Comparison of ENCODE assay signal across 8 mouse cellular contexts in the genomic region with DNA sequence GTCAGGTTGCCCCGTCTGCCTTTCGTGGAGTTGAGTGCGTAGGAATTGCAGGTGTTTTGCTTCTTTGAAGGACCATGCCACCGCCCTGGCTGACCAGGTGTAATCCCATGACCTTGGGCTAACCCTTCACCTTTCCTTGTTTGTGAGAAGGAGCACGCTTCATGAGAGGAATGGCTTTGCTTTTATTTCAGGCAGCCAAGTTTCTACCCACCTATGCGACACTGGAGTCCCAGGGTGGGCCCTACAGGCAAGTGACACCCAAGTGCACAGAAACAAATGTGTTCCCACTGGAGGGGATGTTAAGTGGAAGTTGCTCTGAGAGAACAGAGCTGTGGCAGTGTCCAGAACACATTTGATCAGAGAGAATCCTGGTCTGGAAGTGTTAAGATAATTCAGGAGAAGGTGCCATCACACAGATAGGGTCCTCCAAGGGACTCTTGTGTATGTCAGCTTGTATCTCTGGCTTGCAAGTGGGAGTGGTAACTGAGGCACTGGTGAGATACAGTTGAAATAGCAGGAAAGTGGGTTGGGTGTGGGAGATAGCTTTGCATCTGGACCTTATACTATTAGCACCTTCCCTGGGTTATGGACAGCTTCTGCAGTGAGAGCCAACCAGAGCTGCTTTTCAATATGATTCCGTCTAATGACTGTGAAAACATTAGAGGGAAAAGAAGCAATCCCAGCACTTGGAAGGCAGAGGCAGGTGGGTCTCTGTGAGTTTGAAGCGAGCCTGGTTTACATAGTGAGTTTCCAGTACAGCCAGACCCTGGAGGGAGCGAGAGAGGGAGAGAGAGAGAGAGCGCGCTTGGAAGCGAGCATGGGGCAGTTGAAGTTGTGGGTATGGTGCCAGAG. TPM values are rescaled to one million over a fixed set of nuclear protein-coding genes. Genes with fewer than 3 reads are reported as not detected.
DNase-seq lines count a peak whose midpoint lies in the region; ATAC-seq lines count a peak whose summit lies in the region.

No protein-coding gene starts in this region.

- peak overlapping the region; percentile 97 for H3K9ac ChIP-seq in heart, embryonic 12.5 days
- H3K9ac ChIP-seq in embryonic facial prominence, embryonic 11.5 days (replicated peaks; ENCODE audit: low read length): peak overlapping the region; percentile 71
- H3K9ac ChIP-seq in midbrain, embryonic 14.5 days (replicated peaks; ENCODE audit: low read length): peak overlapping the region; percentile 88

- H3K4me1 ChIP-seq in heart, embryonic 12.5 days (replicated peaks): peaks cover 15% of the 10 kb centered on the region
- peaks cover 4% of the 10 kb centered on the region for H3K4me1 ChIP-seq in embryonic facial prominence, embryonic 11.5 days (ENCODE audit: control insufficient read depth, insufficient read depth, low read length)
- peaks cover 9% of the 10 kb centered on the region for H3K4me1 ChIP-seq in midbrain, embryonic 14.5 days (ENCODE audit: control insufficient read depth, insufficient read depth, low read length)

- no peak overlapping the region for H3K27ac ChIP-seq in heart, embryonic 12.5 days (ENCODE audit: poor library complexity, severe bottlenecking)
- H3K27ac ChIP-seq in embryonic facial prominence, embryonic 11.5 days (replicated peaks; ENCODE audit: low read depth, low read length): no peak overlapping the region
- no peak overlapping the region for H3K27ac ChIP-seq in midbrain, embryonic 14.5 days (replicated peaks; ENCODE audit: low read depth, low read length)

- intact Hi-C loops in heart, postnatal 36 days (cut with DNase I): loop anchor here (2.0 to 5.0 kb wide), 2 partner anchors 37 to 40 kb away; no protein-coding TSS in a partner anchor

- peak overlapping the region; percentile 92 for H3K4me2 ChIP-seq in heart, embryonic 12.5 days
- peak overlapping the region; percentile 75 for H3K4me2 ChIP-seq in embryonic facial prominence, embryonic 11.5 days (ENCODE audit: low read depth, low read length)
- peak overlapping the region; percentile 75 for H3K4me2 ChIP-seq in midbrain, embryonic 14.5 days (ENCODE audit: low read length)

- peaks cover 26% of the 10 kb centered on the region for H3K36me3 ChIP-seq in heart, embryonic 12.5 days
- no peaks in the 10 kb centered on the region; the same call in 1 of the 2 replicates for H3K36me3 ChIP-seq in embryonic facial prominence, embryonic 11.5 days (replicated peaks; ENCODE audit: control insufficient read depth, insufficient read depth, low read depth, low read length)
- peaks cover 25% of the 10 kb centered on the region for H3K36me3 ChIP-seq in midbrain, embryonic 14.5 days (ENCODE audit: control insufficient read depth, insufficient read depth, low read length)

- DNase-seq in heart, postnatal 36 days: no peak
- no peak for DNase-seq in embryonic facial prominence, embryonic 11.5 days (ENCODE audit: low spot score)
- peak; percentile 40 for DNase-seq in kidney, adult 9 months
- DNase-seq in midbrain, embryonic 14.5 days: no peak
- no peak for DNase-seq in retina, postnatal 1 day
- no peak for DNase-seq in layer of hippocampus, postnatal 14 days (ENCODE audit: low spot score in 2 of 2)
- no peak for DNase-seq in cerebellum, postnatal 4 days (ENCODE audit: low spot score in 2 of 2)

- peak overlapping the region; percentile 96 for H3K4me3 ChIP-seq in heart, embryonic 12.5 days
- peak overlapping the region; percentile 66 for H3K4me3 ChIP-seq in embryonic facial prominence, embryonic 11.5 days (ENCODE audit: low read depth, low read length)
- H3K4me3 ChIP-seq in midbrain, embryonic 14.5 days (replicated peaks; ENCODE audit: low read depth, low read length): peak overlapping the region; percentile 79

- H3K27me3 ChIP-seq in heart, embryonic 12.5 days (replicated peaks): no peaks in the 10 kb centered on the region
- H3K27me3 ChIP-seq in embryonic facial prominence, embryonic 11.5 days (ENCODE audit: control insufficient read depth, insufficient read depth, low read length): no peaks in the 10 kb centered on the region
- H3K27me3 ChIP-seq in midbrain, embryonic 14.5 days (ENCODE audit: control insufficient read depth, insufficient read depth, low read length): no peaks in the 10 kb centered on the region

- no peaks in the 10 kb centered on the region for H3K9me3 ChIP-seq in heart, embryonic 12.5 days (replicated peaks)
- H3K9me3 ChIP-seq in embryonic facial prominence, embryonic 11.5 days (replicated peaks; ENCODE audit: control insufficient read depth, low read length): no peaks in the 10 kb centered on the region
- H3K9me3 ChIP-seq in midbrain, embryonic 14.5 days (ENCODE audit: control insufficient read depth, low read length): no peaks in the 10 kb centered on the region

- WGBS in heart, embryonic 12.5 days: 50% methylated on average over 12 of the region's 12 CpGs
- 58% methylated on average over 12 of the region's 12 CpGs for WGBS in embryonic facial prominence, embryonic 11.5 days
- WGBS in midbrain, embryonic 14.5 days: 60% methylated on average over 12 of the region's 12 CpGs

- peak; percentile 12; the same call in 1 of the 2 replicates for ATAC-seq in heart, embryonic 12.5 days (ENCODE audit: insufficient number of reproducible peaks, low FRiP score)
- no peak for ATAC-seq in embryonic facial prominence, embryonic 11.5 days (replicated peaks; ENCODE audit: insufficient number of reproducible peaks, low FRiP score, low TSS enrichment, low read depth)
- ATAC-seq in midbrain, embryonic 14.5 days (ENCODE audit: low FRiP score, low TSS enrichment): no peak

RNA-seq across cellular contexts. Expression of gene Ptdss2, which starts 9.9 kb away (rescaled TPM):
- polyA plus RNA-seq in heart, embryonic 12.5 days (2016; fragmentation: Nextera tagmentation; extraction: Ambion mirVana): 58.0 and 65.9 TPM in 2 replicates
- total RNA-seq in heart, postnatal 36 days (2021): 10 to 100 TPM; 25.8 to 36.2 TPM
- polyA plus RNA-seq in embryonic facial prominence, embryonic 11.5 days (2014; fragmentation: Nextera tagmentation; extraction: Ambion mirVana): 67.3 and 69.6 TPM in 2 replicates
- polyA plus RNA-seq in midbrain, embryonic 14.5 days (2014; fragmentation: Nextera tagmentation; extraction: Ambion mirVana): 69.4 and 77.6 TPM in 2 replicates
- total RNA-seq in layer of hippocampus, postnatal 14 days (2021): 10 to 100 TPM; 67.8 to 71.3 TPM

RNA-seq across cellular contexts. Expression of gene Ano9, which starts 14.5 kb away (rescaled TPM):
- 0.09 and 0.30 TPM in 2 replicates for polyA plus RNA-seq in heart, embryonic 12.5 days (2016; fragmentation: Nextera tagmentation; extraction: Ambion mirVana)
- under 1 TPM; 0.14 to 0.33 TPM for total RNA-seq in heart, postnatal 36 days (2021)
- polyA plus RNA-seq in embryonic facial prominence, embryonic 11.5 days (2014; fragmentation: Nextera tagmentation; extraction: Ambion mirVana): 1.2 and 1.3 TPM in 2 replicates
- polyA plus RNA-seq in midbrain, embryonic 14.5 days (2014; fragmentation: Nextera tagmentation; extraction: Ambion mirVana): 0.14 and 0.18 TPM in 2 replicates
- total RNA-seq in layer of hippocampus, postnatal 14 days (2021): not detected

RNA-seq across cellular contexts. Expression of gene Sigirr, which starts 31.8 kb away (rescaled TPM):
- polyA plus RNA-seq in heart, embryonic 12.5 days (2016; fragmentation: Nextera tagmentation; extraction: Ambion mirVana): 2.2 and 2.9 TPM in 2 replicates
- total RNA-seq in heart, postnatal 36 days (2021): 1 to 10 TPM; 5.6 to 9.5 TPM
- 1.6 and 1.8 TPM in 2 replicates for polyA plus RNA-seq in embryonic facial prominence, embryonic 11.5 days (2014; fragmentation: Nextera tagmentation; extraction: Ambion mirVana)
- polyA plus RNA-seq in midbrain, embryonic 14.5 days (2014; fragmentation: Nextera tagmentation; extraction: Ambion mirVana): 1.2 and 2.1 TPM in 2 replicates
- 1 to 10 TPM; 2.3 to 3.0 TPM for total RNA-seq in layer of hippocampus, postnatal 14 days (2021)

RNA-seq across cellular contexts. Expression of gene Rnh1, which starts 40.5 kb away (rescaled TPM):
- polyA plus RNA-seq in heart, embryonic 12.5 days (2016; fragmentation: Nextera tagmentation; extraction: Ambion mirVana): 82.4 and 88.2 TPM in 2 replicates
- total RNA-seq in heart, postnatal 36 days (2021): 10 to 100 TPM; 66.8 to 67.8 TPM
- 82.0 and 93.5 TPM in 2 replicates for polyA plus RNA-seq in embryonic facial prominence, embryonic 11.5 days (2014; fragmentation: Nextera tagmentation; extraction: Ambion mirVana)
- polyA plus RNA-seq in midbrain, embryonic 14.5 days (2014; fragmentation: Nextera tagmentation; extraction: Ambion mirVana): 39.3 and 39.7 TPM in 2 replicates
- 10 to 100 TPM; 26.8 to 34.3 TPM for total RNA-seq in layer of hippocampus, postnatal 14 days (2021)

RNA-seq across cellular contexts. Expression of gene Pkp3, which starts 54.1 kb away (rescaled TPM):
- 0.41 and 0.50 TPM in 2 replicates for polyA plus RNA-seq in heart, embryonic 12.5 days (2016; fragmentation: Nextera tagmentation; extraction: Ambion mirVana)
- not detected for total RNA-seq in heart, postnatal 36 days (2021)
- polyA plus RNA-seq in embryonic facial prominence, embryonic 11.5 days (2014; fragmentation: Nextera tagmentation; extraction: Ambion mirVana): 3.1 and 3.5 TPM in 2 replicates
- not detected in 2 replicates for polyA plus RNA-seq in midbrain, embryonic 14.5 days (2014; fragmentation: Nextera tagmentation; extraction: Ambion mirVana)
- not detected for total RNA-seq in layer of hippocampus, postnatal 14 days (2021)
